Mouse (Mus musculus) lung, adult 2 months (tissue): Measurements from ENCODE around the gene Mtx1.

Experiments used
- CTCF ChIP-seq: fragments of 200-500 bp; IDR thresholded peaks from 2 replicates; pipeline ENCODE4 v1.5.1; 2011; ENCODE audit warnings: mild to moderate bottlenecking, low read length, control low read depth; ENCODE audit not compliant: insufficient read depth
- POLR2A ChIP-seq: fragments of 200-500 bp; IDR thresholded peaks from 2 replicates; pipeline ENCODE4 v1.6.1; 2011; ENCODE audit warnings: low read depth, mild to moderate bottlenecking, control low read depth, low read length, borderline replicate concordance; ENCODE audit errors: extremely low read depth

DNA sequence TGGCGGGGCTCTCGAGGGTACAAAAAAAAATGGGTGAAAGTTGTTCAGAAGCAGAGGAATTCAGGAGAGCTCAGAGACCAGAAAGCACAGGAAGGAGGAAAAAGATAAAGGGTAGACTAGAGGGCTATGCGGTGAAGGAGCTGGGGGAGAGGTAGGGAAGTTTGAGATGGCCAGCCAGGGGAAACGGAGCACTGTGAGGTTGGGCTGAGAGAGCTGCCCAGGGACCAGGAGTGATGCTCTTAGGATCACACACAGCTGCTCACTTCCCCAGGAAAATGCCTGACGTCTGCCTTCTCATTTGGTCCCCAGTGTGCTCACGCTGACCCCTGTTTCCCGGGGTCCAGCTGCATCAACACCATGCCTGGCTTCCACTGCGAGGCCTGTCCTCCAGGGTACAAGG, 7.3 kb downstream of the Mtx1 start:
- TF ChIP-seq POLR2A (no peak), CTCF (no peak)
